In genomic region chr8:50915259-50915875, GRCm38 (mm10) we compare ENCODE assay signal across 8 mouse cellular contexts.
DNase-seq lines count a peak whose midpoint lies in the region; ATAC-seq lines count a peak whose summit lies in the region.

No protein-coding gene starts in this region.

- no peaks in the 10 kb centered on the region for H3K9me3 ChIP-seq in heart, embryonic 12.5 days (replicated peaks)
- no peaks in the 10 kb centered on the region for H3K9me3 ChIP-seq in forebrain, embryonic 14.5 days (replicated peaks; ENCODE audit: control insufficient read depth, low read length)
- H3K9me3 ChIP-seq in midbrain, embryonic 15.5 days = no peaks in the 10 kb centered on the region

- H3K9ac ChIP-seq in heart, embryonic 12.5 days = peak overlapping the region; percentile 51; the same call in 1 of the 2 replicates
- peak overlapping the region; percentile 65 for H3K9ac ChIP-seq in forebrain, embryonic 14.5 days (ENCODE audit: low read length)
- H3K9ac ChIP-seq in midbrain, embryonic 15.5 days = peak overlapping the region; percentile 67

- peaks cover 18% of the 10 kb centered on the region for H3K27me3 ChIP-seq in heart, embryonic 12.5 days (replicated peaks)
- H3K27me3 ChIP-seq in forebrain, embryonic 14.5 days (replicated peaks; ENCODE audit: control insufficient read depth, insufficient read depth, low read length) = peaks cover 6% of the 10 kb centered on the region
- H3K27me3 ChIP-seq in midbrain, embryonic 15.5 days (replicated peaks) = no peaks in the 10 kb centered on the region

- H3K4me2 ChIP-seq in heart, embryonic 12.5 days = peak overlapping the region; percentile 97
- H3K4me2 ChIP-seq in forebrain, embryonic 14.5 days (ENCODE audit: low read length) = peak overlapping the region; percentile 99
- H3K4me2 ChIP-seq in midbrain, embryonic 15.5 days = peak overlapping the region; percentile 88

- WGBS in heart, embryonic 12.5 days = under 1% methylated on average over 22 of the region's 22 CpGs
- WGBS in forebrain, embryonic 14.5 days = under 1% methylated on average over 22 of the region's 22 CpGs
- under 1% methylated on average over 22 of the region's 22 CpGs for WGBS in midbrain, embryonic 15.5 days

- H3K4me1 ChIP-seq in heart, embryonic 12.5 days (replicated peaks) = peaks cover 7% of the 10 kb centered on the region
- 0 out of 2 replicates have a peak, but pooled peaks cover 5% of the 10 kb centered on the region for H3K4me1 ChIP-seq in forebrain, embryonic 14.5 days (ENCODE audit: control insufficient read depth, insufficient read depth, low read length)
- H3K4me1 ChIP-seq in midbrain, embryonic 15.5 days = peaks cover 14% of the 10 kb centered on the region

- peak overlapping the region; percentile 57 for H3K4me3 ChIP-seq in heart, embryonic 12.5 days
- peak overlapping the region; percentile 66 for H3K4me3 ChIP-seq in forebrain, embryonic 14.5 days (ENCODE audit: low read depth, low read length)
- peak overlapping the region; percentile 70 for H3K4me3 ChIP-seq in midbrain, embryonic 15.5 days

- DNase-seq in heart, adult 9 months (ENCODE audit: low spot score in 2 of 2) = no peak
- peak; percentile 63 for DNase-seq in ZHBTc4 (ENCODE audit: low read depth, low spot score)
- peak; percentile 62 for DNase-seq in forebrain, embryonic 14.5 days (ENCODE audit: low spot score)
- peak; percentile 35 to 57 for DNase-seq in layer of hippocampus, postnatal 36 days
- DNase-seq in urinary bladder, postnatal 4 days (ENCODE audit: low spot score in 2 of 2) = no peak
- DNase-seq in urinary bladder, adult 2 months (ENCODE audit: low spot score) = no peak

- no peaks in the 10 kb centered on the region for H3K36me3 ChIP-seq in heart, embryonic 12.5 days
- H3K36me3 ChIP-seq in forebrain, embryonic 14.5 days (ENCODE audit: control insufficient read depth, insufficient read depth, low read length) = no peaks in the 10 kb centered on the region
- H3K36me3 ChIP-seq in midbrain, embryonic 15.5 days (replicated peaks) = no peaks in the 10 kb centered on the region

- no peak for ATAC-seq in heart, embryonic 12.5 days (ENCODE audit: insufficient number of reproducible peaks, low FRiP score)
- peak; percentile 40 for ATAC-seq in forebrain, embryonic 14.5 days
- peak; percentile 53 for ATAC-seq in midbrain, embryonic 15.5 days (replicated peaks)

- H3K27ac ChIP-seq in heart, embryonic 12.5 days (ENCODE audit: poor library complexity, severe bottlenecking) = no peak overlapping the region
- no peak overlapping the region for H3K27ac ChIP-seq in forebrain, embryonic 14.5 days (ENCODE audit: low read depth, low read length)
- H3K27ac ChIP-seq in midbrain, embryonic 15.5 days = peak overlapping the region; percentile 87

Comparison
In these comparisons a context has a peak if more than half of its experiments do, and no peak if none do; other contexts are left out.
1. DNase-seq: peak in ZHBTc4 (single experiment), forebrain, embryonic 14.5 days (single experiment) and layer of hippocampus, postnatal 36 days (2 of 2); none in heart, adult 9 months (0 of 2), urinary bladder, postnatal 4 days (0 of 2) and urinary bladder, adult 2 months (single experiment).
2. Peak in every context shown above with its lines, with median percentiles within 50 percentile points of each other: H3K4me2 ChIP-seq, H3K4me3 ChIP-seq and H3K9ac ChIP-seq.